ENCODE assay signal across 34 mouse cellular contexts in the genomic region with DNA sequence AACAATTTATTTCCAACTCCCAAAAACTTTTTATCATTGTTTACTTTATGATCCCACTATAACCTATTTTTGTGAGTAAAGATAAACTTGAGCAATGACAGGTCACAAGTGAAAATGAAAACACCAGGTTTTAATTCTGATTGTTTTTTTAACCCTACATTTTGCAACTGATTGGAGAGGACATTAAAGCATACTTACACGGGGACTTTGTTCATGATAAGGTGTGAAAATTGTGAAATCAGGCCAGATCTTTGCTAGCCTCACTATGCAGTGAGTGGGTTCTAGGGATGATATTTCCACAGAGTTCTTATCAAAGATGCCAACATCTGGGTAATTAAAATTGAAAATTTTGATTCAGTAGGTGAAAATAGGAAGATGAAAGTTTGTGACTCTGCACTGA. TPM values are rescaled to one million over a fixed set of nuclear protein-coding genes. Genes with fewer than 3 reads are reported as not detected.
"Had no signal": no experiment of that assay in that cellular context is flagged by ENCODE, and none has a peak within 500 bp of the region (broad histone marks: within the 10 kb centered on the region; RNA-seq: fewer than 3 reads in every experiment).

No protein-coding gene starts in this region.

- H3K4me2 ChIP-seq: limb, embryonic 12.5 days; limb, embryonic 13.5 days; limb, embryonic 15.5 days; liver, embryonic 11.5 days; liver, embryonic 13.5 days; liver, embryonic 15.5 days; lung, embryonic 14.5 days; lung, embryonic 15.5 days; midbrain, embryonic 11.5 days; midbrain, embryonic 12.5 days; midbrain, embryonic 13.5 days; midbrain, embryonic 15.5 days had no signal

- H3K36me3 ChIP-seq: limb, embryonic 10.5 days; limb, embryonic 12.5 days; limb, embryonic 13.5 days; limb, embryonic 15.5 days; liver, embryonic 13.5 days; liver, embryonic 15.5 days; lung, embryonic 15.5 days; midbrain, embryonic 10.5 days; midbrain, embryonic 12.5 days; midbrain, embryonic 13.5 days; midbrain, embryonic 15.5 days had no signal

- H3K4me3 ChIP-seq: left cerebral cortex, adult 2 months; limb, embryonic 10.5 days; limb, embryonic 12.5 days; limb, embryonic 13.5 days; limb, embryonic 15.5 days; liver, embryonic 13.5 days; liver, embryonic 15.5 days; lung, embryonic 15.5 days; megakaryocyte, embryonic 14.5 days; midbrain, embryonic 10.5 days; midbrain, embryonic 12.5 days; midbrain, embryonic 13.5 days; midbrain, embryonic 15.5 days; myocyte had no signal

- H3K27ac ChIP-seq: left cerebral cortex, adult 2 months; limb, embryonic 10.5 days; limb, embryonic 12.5 days; limb, embryonic 13.5 days; limb, embryonic 15.5 days; liver, embryonic 13.5 days; liver, embryonic 14.5 days; lung, embryonic 15.5 days; macrophage; midbrain, embryonic 10.5 days; midbrain, embryonic 12.5 days; midbrain, embryonic 13.5 days; midbrain, embryonic 15.5 days had no signal

- H3K27me3 ChIP-seq: limb, embryonic 12.5 days; limb, embryonic 13.5 days; limb, embryonic 15.5 days; liver, embryonic 13.5 days; liver, embryonic 15.5 days; lung, embryonic 15.5 days; megakaryocyte, embryonic 14.5 days; midbrain, embryonic 12.5 days; midbrain, embryonic 13.5 days; midbrain, embryonic 15.5 days had no signal

- ATAC-seq: lung, postnatal 0 days; midbrain, embryonic 13.5 days; midbrain, embryonic 15.5 days; midbrain, embryonic 16.5 days had no signal

- H3K4me1 ChIP-seq: limb, embryonic 10.5 days; limb, embryonic 12.5 days; limb, embryonic 13.5 days; limb, embryonic 15.5 days; liver, embryonic 13.5 days; lung, embryonic 15.5 days; megakaryocyte, embryonic 14.5 days; midbrain, embryonic 10.5 days; midbrain, embryonic 12.5 days; midbrain, embryonic 13.5 days; midbrain, embryonic 15.5 days had no signal

- H3K9me3 ChIP-seq: limb, embryonic 10.5 days; limb, embryonic 12.5 days; limb, embryonic 13.5 days; limb, embryonic 15.5 days; liver, embryonic 13.5 days; liver, embryonic 15.5 days; lung, embryonic 15.5 days; megakaryocyte, embryonic 14.5 days; midbrain, embryonic 10.5 days; midbrain, embryonic 12.5 days; midbrain, embryonic 13.5 days; midbrain, embryonic 15.5 days had no signal

- H3K9ac ChIP-seq: limb, embryonic 12.5 days; limb, embryonic 13.5 days; limb, embryonic 15.5 days; liver, embryonic 13.5 days; liver, embryonic 14.5 days; liver, embryonic 15.5 days; lung, embryonic 14.5 days; lung, embryonic 15.5 days; midbrain, embryonic 12.5 days; midbrain, embryonic 13.5 days; midbrain, embryonic 15.5 days had no signal

- DNase-seq: left cerebral cortex, postnatal 4 days; liver, embryonic 13.5 days; lung, adult 18-20 months; lung, adult 2 months; lung, embryonic 14.5 days; lung, postnatal 10 days; lung, postnatal 14 days; lung, postnatal 36 days; lung, postnatal 4 days; midbrain, embryonic 14.5 days had no signal

RNA-seq across cellular contexts. Expression of a gene that starts 56.6 kb away (rescaled TPM):
- total RNA-seq: left cerebral cortex, adult 18-20 months; left cerebral cortex, adult 2 months; megakaryocyte, adult 5-6 weeks; megakaryocyte-erythroid progenitor cell, adult 5-6 weeks; monocyte, adult 5-6 weeks had no signal
- polyA plus RNA-seq: macrophage; midbrain, embryonic 14.5 days; midbrain, embryonic 15.5 days; midbrain, embryonic 16.5 days; midbrain, postnatal 0 days had no signal
